Mouse (Mus musculus) stomach, embryonic 14.5 days (tissue): ENCODE results near the gene Ccr5. TPM values are rescaled to one million over a fixed set of nuclear protein-coding genes. Genes with fewer than 3 reads are reported as not detected.

Source experiments
- polyA plus RNA-seq: library from polyadenylated mRNA; unstranded; fragments of >200 nt; fragmentation: Nextera tagmentation; extraction: Ambion mirVana; gene quantifications from 2 replicates; pipeline ENCODE4 v1.2.1, GENCODE M21; 2014

The Ccr5 gene
- polyA plus RNA-seq, 1 experiment from 2014 or later = 1.1 TPM

Other genes with a start within 250 kb of the Ccr5 start
- gene Ccr1, start 152.9 kb upstream of the Ccr5 start, polyA plus RNA-seq = 4.1 and 5.3 TPM in 2 replicates
- gene Ccr1l1, start 143.1 kb upstream of the Ccr5 start, polyA plus RNA-seq = not detected in 2 replicates
- gene Ccr3, start 99.6 kb upstream of the Ccr5 start, polyA plus RNA-seq = 0.07 TPM in 1 of 2 replicates, not detected in the other
- gene Ccr2, start 19.6 kb upstream of the Ccr5 start, polyA plus RNA-seq = 3.5 and 4.1 TPM in 2 replicates
- 11.0 and 12.0 TPM in 2 replicates for gene 2010315B03Rik, start 191.2 kb downstream of the Ccr5 start, polyA plus RNA-seq